ENCODE assay signal across 13 mouse cellular contexts in the genomic region with DNA sequence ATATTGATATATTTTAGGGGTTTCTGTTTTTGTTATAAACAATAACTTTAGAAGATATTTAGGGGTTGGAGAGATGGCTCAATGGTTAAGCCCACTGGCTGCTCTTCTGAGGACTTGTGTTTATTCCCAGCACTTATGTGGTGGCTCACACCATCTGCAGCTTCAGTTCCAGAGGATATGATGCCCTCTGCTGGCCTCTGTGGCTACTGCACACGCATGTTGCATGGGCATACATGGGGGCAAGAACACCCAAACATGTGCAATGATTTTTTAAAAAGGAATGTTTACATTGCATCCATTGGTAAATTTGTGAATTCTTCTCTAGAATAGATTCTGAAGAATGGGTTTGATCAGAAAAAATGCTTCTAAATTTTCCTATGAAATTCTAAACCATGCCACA.
A peak's percentile ranks its signal among the peaks of the same experiment; 100 is the strongest.
DNase-seq lines count a peak whose midpoint lies in the region; ATAC-seq and TF ChIP-seq lines count a peak whose summit lies in the region.
"Had no signal": no experiment of that assay in that cellular context is flagged by ENCODE, and none has a peak within 500 bp of the region (broad histone marks: within the 10 kb centered on the region; RNA-seq: fewer than 3 reads in every experiment).

No protein-coding gene starts in this region.

- no peaks in the 10 kb centered on the region for H3K4me1 ChIP-seq in heart, embryonic 12.5 days (replicated peaks)
- no peaks in the 10 kb centered on the region for H3K4me1 ChIP-seq in liver, postnatal 0 days (ENCODE audit: insufficient read depth)
- no peaks in the 10 kb centered on the region for H3K4me1 ChIP-seq in liver, embryonic 12.5 days
- H3K4me1 ChIP-seq in ES-Bruce4 (ENCODE audit: control insufficient read depth, insufficient read depth, low read length) = no peaks in the 10 kb centered on the region
- peaks cover 10% of the 10 kb centered on the region for H3K4me1 ChIP-seq in hindbrain, embryonic 10.5 days (replicated peaks)
- H3K4me1 ChIP-seq: intestine, embryonic 15.5 days; midbrain, embryonic 13.5 days had no signal

- H3K36me3 ChIP-seq in heart, embryonic 12.5 days = no peaks in the 10 kb centered on the region
- no peaks in the 10 kb centered on the region for H3K36me3 ChIP-seq in liver, postnatal 0 days (replicated peaks; ENCODE audit: insufficient read depth, low read length)
- no peaks in the 10 kb centered on the region for H3K36me3 ChIP-seq in liver, embryonic 12.5 days
- H3K36me3 ChIP-seq in ES-Bruce4 (ENCODE audit: control insufficient read depth, insufficient read depth, low read length, poor library complexity, severe bottlenecking) = no peaks in the 10 kb centered on the region
- no peaks in the 10 kb centered on the region for H3K36me3 ChIP-seq in hindbrain, embryonic 10.5 days
- H3K36me3 ChIP-seq: intestine, embryonic 15.5 days; midbrain, embryonic 13.5 days had no signal

- TF ChIP-seq POLR2A in ES-Bruce4 (IDR thresholded peaks at IDR 0.05; ENCODE audit: insufficient read depth, low read length) = no peak

- H3K9me3 ChIP-seq in heart, embryonic 12.5 days (replicated peaks) = no peaks in the 10 kb centered on the region
- H3K9me3 ChIP-seq in liver, postnatal 0 days (ENCODE audit: low read length) = no peaks in the 10 kb centered on the region
- H3K9me3 ChIP-seq in liver, embryonic 12.5 days (replicated peaks) = 0 out of 2 replicates have a peak, but pooled peaks cover 6% of the 10 kb centered on the region
- no peaks in the 10 kb centered on the region for H3K9me3 ChIP-seq in ES-Bruce4 (replicated peaks; ENCODE audit: control insufficient read depth, insufficient read depth, low read length, poor library complexity, severe bottlenecking)
- H3K9me3 ChIP-seq in hindbrain, embryonic 10.5 days = no peaks in the 10 kb centered on the region
- H3K9me3 ChIP-seq: intestine, embryonic 15.5 days had no signal

- H3K27me3 ChIP-seq in heart, embryonic 12.5 days (replicated peaks) = no peaks in the 10 kb centered on the region
- no peaks in the 10 kb centered on the region for H3K27me3 ChIP-seq in liver, postnatal 0 days (ENCODE audit: insufficient read depth, low read length)
- H3K27me3 ChIP-seq in liver, embryonic 12.5 days (replicated peaks) = no peaks in the 10 kb centered on the region
- no peaks in the 10 kb centered on the region for H3K27me3 ChIP-seq in ES-Bruce4 (ENCODE audit: control insufficient read depth, insufficient read depth, low read length, poor library complexity, severe bottlenecking)
- H3K27me3 ChIP-seq in hindbrain, embryonic 10.5 days (ENCODE audit: insufficient read depth, poor library complexity, severe bottlenecking) = no peaks in the 10 kb centered on the region
- H3K27me3 ChIP-seq: intestine, embryonic 15.5 days; midbrain, embryonic 13.5 days had no signal

- no peak overlapping the region for H3K27ac ChIP-seq in heart, embryonic 12.5 days (ENCODE audit: poor library complexity, severe bottlenecking)
- H3K27ac ChIP-seq in liver, postnatal 0 days (ENCODE audit: low read depth) = no peak overlapping the region
- H3K27ac ChIP-seq in liver, embryonic 12.5 days = no peak overlapping the region
- H3K27ac ChIP-seq in ES-Bruce4 (ENCODE audit: insufficient read depth, low read length) = no peak overlapping the region
- H3K27ac ChIP-seq in hindbrain, embryonic 10.5 days = no peak overlapping the region
- H3K27ac ChIP-seq: intestine, embryonic 15.5 days; midbrain, embryonic 13.5 days had no signal

- TF ChIP-seq CTCF in liver, postnatal 0 days (IDR thresholded peaks at IDR 0.05; ENCODE audit: low read depth) = peak; percentile 39
- TF ChIP-seq CTCF in ES-Bruce4 (IDR thresholded peaks at IDR 0.05; ENCODE audit: low read depth, low read length) = peak; percentile 79

- DNase-seq in heart, adult 11 months = peak; percentile 53
- DNase-seq in liver, postnatal 0 days = no peak
- peak; percentile 10 for DNase-seq in brain, adult 2 months (ENCODE audit: low read depth, low spot score)
- DNase-seq in right cerebral cortex, postnatal 14 days = no peak
- no peak for DNase-seq in hindbrain, embryonic 10.5 days (ENCODE audit: low spot score)
- DNase-seq: heart, postnatal 4 days; lung, postnatal 10 days; right cerebral cortex, postnatal 4 days had no signal

- H3K4me3 ChIP-seq in heart, embryonic 12.5 days = no peak overlapping the region
- H3K4me3 ChIP-seq in liver, postnatal 0 days (ENCODE audit: low read depth, low read length) = no peak overlapping the region
- no peak overlapping the region for H3K4me3 ChIP-seq in liver, embryonic 12.5 days
- no peak overlapping the region for H3K4me3 ChIP-seq in ES-Bruce4 (ENCODE audit: low read depth, low read length)
- H3K4me3 ChIP-seq in hindbrain, embryonic 10.5 days = no peak overlapping the region
- H3K4me3 ChIP-seq: intestine, embryonic 15.5 days; midbrain, embryonic 13.5 days had no signal

- no peak overlapping the region for H3K4me2 ChIP-seq in heart, embryonic 12.5 days
- no peak overlapping the region for H3K4me2 ChIP-seq in liver, postnatal 0 days (ENCODE audit: low read depth, low read length)
- H3K4me2 ChIP-seq in liver, embryonic 12.5 days = no peak overlapping the region
- H3K4me2 ChIP-seq: intestine, embryonic 15.5 days; midbrain, embryonic 13.5 days had no signal

- H3K9ac ChIP-seq in heart, embryonic 12.5 days = no peak overlapping the region
- H3K9ac ChIP-seq in liver, postnatal 0 days (replicated peaks) = no peak overlapping the region
- no peak overlapping the region for H3K9ac ChIP-seq in liver, embryonic 12.5 days
- no peak overlapping the region for H3K9ac ChIP-seq in ES-Bruce4 (ENCODE audit: low read depth, poor library complexity, severe bottlenecking)
- H3K9ac ChIP-seq: intestine, embryonic 15.5 days; midbrain, embryonic 13.5 days had no signal

- ATAC-seq in heart, embryonic 12.5 days (ENCODE audit: insufficient number of reproducible peaks, low FRiP score) = no peak
- no peak for ATAC-seq in liver, postnatal 0 days
- no peak for ATAC-seq in liver, embryonic 12.5 days
- ATAC-seq: intestine, embryonic 15.5 days; midbrain, embryonic 13.5 days had no signal

- no peak for TF ChIP-seq EP300 in liver, postnatal 0 days (IDR thresholded peaks at IDR 0.05; ENCODE audit: low read depth)
- TF ChIP-seq EP300 in ES-Bruce4 (IDR thresholded peaks at IDR 0.05; ENCODE audit: insufficient read depth, low read depth, low read length) = no peak

- 34% methylated on average over 1 of the region's 1 CpGs for WGBS in heart, embryonic 12.5 days
- 45% methylated on average over 1 of the region's 1 CpGs for WGBS in liver, postnatal 0 days (ENCODE audit: insufficient replicate concordance)
- 15% methylated on average over 1 of the region's 1 CpGs for WGBS in liver, embryonic 12.5 days (ENCODE audit: insufficient replicate concordance)
- 54% methylated on average over 1 of the region's 1 CpGs for WGBS in hindbrain, embryonic 10.5 days

Comparison
In these comparisons a context has a peak if more than half of its experiments do, and no peak if none do; other contexts are left out.
1. DNase-seq: peak in heart, adult 11 months (single experiment) and brain, adult 2 months (single experiment); none in liver, postnatal 0 days (single experiment), right cerebral cortex, postnatal 14 days (single experiment) and hindbrain, embryonic 10.5 days (single experiment).